Mouse (Mus musculus) hindlimb bud, embryonic 11.5 days (tissue): ENCODE data around the gene BC048562.

Source experiments
- DNase-seq: peaks from one replicate; pipeline ENCODE4 v3.0.0-alpha.2; 2012; ENCODE audit warnings: low read depth, low spot score; ENCODE audit errors: extremely low spot score

Gene BC048562

GRCm38 (mm10) chr9:108436182-108436581, at the start of gene BC048562:
BC048562 (plus strand) TSS chr9:108436482.
- no peak for DNase-seq

DNA sequence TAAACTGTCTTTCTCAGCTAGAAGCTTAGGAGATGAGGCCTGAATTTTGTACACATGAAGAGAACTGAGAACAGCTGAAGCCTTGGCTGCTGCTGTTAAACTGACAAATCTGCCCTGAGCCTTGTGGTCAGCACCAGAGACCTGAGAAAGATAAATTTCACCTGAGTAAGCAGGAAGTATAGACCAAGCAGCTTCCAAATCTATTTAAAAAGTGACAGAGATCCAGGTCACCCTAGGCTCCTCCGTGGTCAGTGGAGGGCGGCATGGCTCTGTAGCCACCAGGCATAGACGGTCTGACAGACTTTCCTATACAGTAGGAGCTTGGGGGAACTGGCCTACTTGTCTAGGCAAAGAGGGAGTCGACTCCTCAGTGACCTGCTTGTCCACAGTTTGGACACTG, 49.5 kb upstream of the BC048562 start:
- DNase-seq = no peak

- DNase-seq = no peak
Measured at GRCm38 (mm10) chr9:108388601-108389000, 47.7 kb upstream of the BC048562 start.

DNA sequence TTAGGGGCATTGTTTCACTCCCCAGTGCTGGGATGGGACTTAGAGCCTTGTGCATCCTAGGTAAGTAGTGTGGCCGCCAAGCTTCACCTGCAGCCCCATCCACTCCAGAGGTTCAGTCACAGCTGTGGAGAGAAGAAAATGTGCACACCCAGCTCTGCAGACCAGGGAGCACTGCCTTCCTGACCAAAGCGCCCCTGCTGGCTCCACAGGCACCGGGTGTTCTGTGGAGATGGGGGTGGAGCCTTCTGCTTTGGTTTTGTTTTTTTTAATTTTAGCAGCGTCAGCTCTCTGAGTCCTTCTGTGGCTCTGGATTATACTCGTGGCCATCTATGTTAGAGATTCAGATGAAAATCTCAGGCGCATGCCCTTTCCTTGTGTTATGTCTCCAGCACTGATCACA, 47.1 kb upstream of the BC048562 start:
- no peak for DNase-seq

GRCm38 (mm10) chr9:108392676-108393075, 43.6 kb upstream of the BC048562 start, which contains the start of gene 1700102P08Rik:
1700102P08Rik (plus strand) TSS chr9:108392805.
- no peak for DNase-seq

- DNase-seq = no peak
Measured at GRCm38 (mm10) chr9:108394191-108394590, 42.1 kb upstream of the BC048562 start.

DNA sequence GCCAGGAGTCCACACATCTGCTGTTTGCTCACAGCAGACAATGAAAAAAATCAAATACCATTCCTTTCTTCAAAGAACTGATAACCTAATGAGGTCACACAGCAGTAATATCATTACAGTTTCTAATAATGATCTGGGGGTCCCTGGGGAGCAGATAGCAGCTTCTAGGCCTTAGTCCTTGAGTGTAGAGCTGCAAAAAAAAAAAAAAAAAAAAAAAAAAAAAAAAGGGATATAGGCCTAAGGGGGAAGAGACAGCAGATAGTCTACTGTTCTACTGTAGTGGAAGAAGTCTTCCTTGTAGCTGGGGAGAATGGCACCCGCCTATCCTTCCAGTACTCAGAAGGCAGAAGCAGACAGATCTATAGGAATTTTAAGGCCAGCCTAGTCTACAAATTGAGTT, 40.9 kb upstream of the BC048562 start:
- no peak for DNase-seq

DNA sequence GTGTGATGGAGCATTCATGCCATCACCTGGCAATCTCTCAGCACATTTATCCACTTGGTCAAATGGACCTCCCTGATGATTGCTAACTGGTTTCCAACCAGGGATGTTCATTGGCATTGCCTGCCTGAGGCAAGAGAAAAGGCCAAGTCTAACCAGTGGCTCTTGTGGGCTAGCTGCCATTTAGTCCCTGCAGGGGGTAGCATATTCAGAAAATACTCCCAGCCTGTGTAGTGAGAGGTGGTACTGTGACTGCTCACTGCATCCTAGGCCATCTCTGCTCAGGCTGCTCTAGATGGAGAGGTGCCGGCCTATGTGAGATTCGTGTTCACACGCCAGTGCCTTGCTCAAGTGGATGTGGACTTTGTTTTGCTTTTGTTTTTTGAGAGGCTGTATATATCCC, 38.0 kb upstream of the BC048562 start:
- DNase-seq = no peak

- DNase-seq = no peak
Measured at GRCm38 (mm10) chr9:108401186-108401960, 34.9 kb upstream of the BC048562 start.

GRCm38 (mm10) chr9:108403081-108403480, 33.2 kb upstream of the BC048562 start:
- no peak for DNase-seq

DNA sequence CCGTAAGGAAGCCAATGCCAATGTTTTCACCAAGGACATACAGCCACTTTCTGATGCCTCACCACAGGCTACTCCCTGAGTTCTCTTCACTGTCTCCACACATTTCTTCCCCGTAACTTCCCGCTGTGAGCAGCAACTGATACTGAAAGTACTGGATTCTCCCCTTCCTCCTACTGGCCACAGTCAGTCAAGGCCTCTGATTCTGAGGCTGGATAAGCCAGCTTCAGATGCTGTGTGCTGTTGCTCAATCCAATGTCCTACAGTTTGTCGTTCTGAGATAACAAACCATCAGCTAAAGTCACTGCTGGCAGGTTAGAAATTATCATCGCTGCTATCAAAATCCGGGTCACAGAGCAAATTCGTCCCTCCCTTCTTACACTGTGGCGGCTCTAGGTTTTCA, 31.8 kb upstream of the BC048562 start:
- DNase-seq = no peak

GRCm38 (mm10) chr9:108409535-108409934, 26.7 kb upstream of the BC048562 start:
- no peak for DNase-seq

- no peak for DNase-seq
Measured at GRCm38 (mm10) chr9:108411381-108411942, 24.8 kb upstream of the BC048562 start.

GRCm38 (mm10) chr9:108412221-108412620, 24.1 kb upstream of the BC048562 start:
- DNase-seq = no peak

GRCm38 (mm10) chr9:108428384-108428783, 7.9 kb upstream of the BC048562 start, which contains the start of gene Ccdc36:
Ccdc36 (minus strand) TSS chr9:108428484.
- no peak for DNase-seq

- no peak for DNase-seq
Measured at GRCm38 (mm10) chr9:108431431-108432067, 4.7 kb upstream of the BC048562 start.

DNA sequence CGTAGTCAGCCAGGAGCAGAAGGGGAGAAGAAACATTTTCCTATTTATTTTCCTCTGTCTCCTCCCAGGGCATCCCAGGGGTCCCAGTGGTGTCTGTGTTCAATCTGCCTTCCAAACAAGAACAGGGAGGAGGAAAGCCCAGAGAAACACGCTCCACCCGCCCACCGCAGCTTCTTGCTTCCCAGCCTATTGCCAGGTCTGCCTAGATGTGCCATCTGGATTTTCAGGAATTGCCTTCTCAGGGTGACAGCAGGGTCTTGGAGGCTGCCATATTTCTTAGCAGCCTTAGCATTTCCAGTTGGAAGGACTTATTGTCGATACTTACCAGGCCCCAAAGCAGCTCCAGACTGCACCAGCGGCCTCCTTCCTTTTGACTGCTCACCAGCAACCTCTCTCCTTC, 2.9 kb downstream of the BC048562 start:
- no peak for DNase-seq

DNA sequence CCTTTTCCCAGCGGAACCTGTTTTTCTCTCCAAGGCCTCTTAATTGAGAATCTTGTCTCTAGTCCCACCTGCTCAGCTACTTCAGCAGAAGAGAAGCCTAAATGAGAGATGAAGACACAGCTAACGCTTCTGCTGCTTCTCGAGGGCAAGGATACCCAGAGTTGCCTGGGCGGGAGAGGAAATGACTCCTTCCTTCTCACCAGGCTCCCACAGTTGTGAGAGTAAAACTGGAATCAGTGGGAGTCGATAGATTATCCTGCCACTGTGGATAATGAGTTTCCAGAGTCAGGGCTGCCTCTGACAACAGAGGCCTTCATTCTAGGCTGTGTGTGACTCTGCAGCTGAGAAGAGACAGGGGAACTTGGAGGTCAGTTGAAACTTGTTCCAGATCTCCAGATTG, 4.2 kb downstream of the BC048562 start:
- DNase-seq = no peak

DNA sequence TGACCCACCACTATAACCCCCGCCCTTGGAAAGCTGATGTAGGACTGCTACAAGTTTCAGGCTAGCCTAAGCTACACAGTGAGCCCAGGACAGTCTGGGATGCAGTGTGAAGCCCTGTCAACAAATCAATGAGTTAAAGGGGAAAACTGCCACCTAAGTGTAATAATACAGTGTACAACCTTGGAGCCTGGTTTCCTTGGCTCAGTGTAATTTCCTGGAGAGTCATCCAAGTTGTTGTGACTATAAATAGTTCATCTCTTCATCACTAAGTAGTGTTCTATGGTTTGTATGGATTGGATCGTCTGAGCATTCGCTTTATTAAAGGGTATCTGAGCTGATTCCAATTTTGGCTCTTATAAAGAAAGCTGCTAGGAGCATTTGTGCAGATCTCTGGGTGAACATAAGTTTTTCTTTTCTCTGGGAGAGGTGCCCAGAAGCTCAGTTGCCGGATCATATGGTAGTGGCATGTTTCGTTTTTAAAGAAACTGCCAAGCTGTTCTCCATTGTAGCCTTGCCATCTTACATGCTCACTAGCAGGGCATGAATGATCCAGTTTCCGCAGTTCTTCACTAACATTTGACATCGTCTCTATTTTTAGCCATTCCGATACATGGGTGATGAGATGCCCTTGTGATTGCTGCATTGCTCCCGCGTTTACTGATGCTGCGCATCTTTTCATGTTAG, 5.1 kb downstream of the BC048562 start:
- DNase-seq = no peak

GRCm38 (mm10) chr9:108445125-108445524, 8.8 kb downstream of the BC048562 start:
- no peak for DNase-seq

- no peak for DNase-seq
Measured at GRCm38 (mm10) chr9:108449860-108450259, 13.6 kb downstream of the BC048562 start.
